Mouse (Mus musculus) mesoderm, embryonic 11.5 days (tissue): ENCODE data around the gene Olfr1208.

Source experiments
- DNase-seq: peaks from one replicate; pipeline ENCODE4 v3.0.0-alpha.2; 2012; ENCODE audit warnings: low read depth, low spot score

The Olfr1208 gene

GRCm38 (mm10) chr2:88902211-88902610, at the start of gene Olfr1208:
Olfr1208 (minus strand) TSS chr2:88902311.
- no peak for DNase-seq

- no peak for DNase-seq
Observed at GRCm38 (mm10) chr2:88938011-88938410, 35.9 kb upstream of the Olfr1208 start, which contains the start of gene Olfr1211. Olfr1211 (minus strand) TSS chr2:88938111.

DNA sequence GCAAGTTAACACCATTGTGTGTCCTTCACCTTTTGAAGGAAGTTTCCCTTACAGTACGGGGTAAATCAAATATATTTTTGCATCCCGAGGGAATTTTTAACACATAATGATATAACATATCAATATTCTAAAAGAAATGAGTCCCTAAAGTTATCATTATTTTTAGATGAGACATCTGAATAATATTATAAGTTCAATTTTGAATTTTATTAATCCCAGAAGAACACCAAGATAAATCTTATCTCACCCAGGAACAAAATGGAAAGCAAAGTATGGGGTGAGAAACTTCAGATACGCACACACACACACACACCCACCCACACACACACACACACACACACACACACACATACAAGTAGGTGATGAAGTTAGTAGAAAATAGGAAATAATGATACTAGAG, 12.9 kb upstream of the Olfr1208 start, which contains the start of gene Olfr1209:
Gene Olfr1209 (minus strand): TSS at position 101 of the 400 bp plus-strand sequence.
- DNase-seq, result no peak

DNA sequence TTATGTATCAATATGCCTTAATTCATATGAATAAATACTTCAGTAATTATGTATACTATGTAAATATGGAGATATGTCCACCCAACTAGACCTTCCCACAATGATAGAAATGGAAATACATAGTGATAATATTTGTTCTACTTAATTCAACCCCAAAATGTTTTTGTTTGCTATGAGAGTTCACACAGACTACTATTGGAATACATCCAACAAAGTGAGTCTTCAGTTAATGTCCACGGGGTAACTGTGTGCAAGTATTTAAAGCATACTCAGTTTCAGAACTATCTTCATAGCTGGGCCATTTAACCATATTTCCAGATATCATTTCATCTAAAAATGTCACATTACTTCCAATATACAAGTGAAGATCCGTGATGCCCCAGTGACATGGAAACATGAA, 39.2 kb downstream of the Olfr1208 start, which contains the start of gene Olfr1206:
Gene Olfr1206 (plus strand): TSS at position 301 of the 400 bp plus-strand sequence.
- DNase-seq, result no peak

DNA sequence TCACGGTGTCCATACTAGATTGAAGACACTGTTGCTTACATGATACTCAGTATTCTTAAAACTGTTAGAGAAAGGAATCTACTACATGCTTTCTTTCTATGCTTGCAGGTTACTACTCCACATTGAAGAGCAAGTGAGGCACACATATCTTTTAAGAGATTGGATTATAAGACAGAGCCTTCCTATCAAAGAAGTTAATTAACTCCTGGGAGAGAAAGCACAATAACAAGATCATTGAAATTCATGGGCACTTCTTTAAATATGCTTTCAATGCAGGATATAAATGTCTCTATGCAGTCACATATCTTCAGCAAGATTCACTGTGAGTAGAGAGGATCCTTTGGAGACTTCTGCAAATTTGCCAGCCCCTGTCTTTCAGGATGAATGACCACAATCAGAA, 53.1 kb downstream of the Olfr1208 start, which contains the start of gene Olfr1204:
Gene Olfr1204 (plus strand): TSS at position 301 of the 400 bp plus-strand sequence.
- DNase-seq, result no peak
